Mouse (Mus musculus) cortical plate, adult 2 months (tissue): ENCODE measurements around the gene Smug1.

ENCODE experiments used
- CTCF ChIP-seq: fragments of 200-500 bp; IDR thresholded peaks from 2 replicates; pipeline ENCODE4 v1.5.1; 2011; ENCODE audit warnings: mild to moderate bottlenecking, control low read depth, low read length; ENCODE audit not compliant: insufficient read depth; ENCODE audit errors: extremely low read depth
- POLR2A ChIP-seq: fragments of 200-500 bp; IDR thresholded peaks from 2 replicates; pipeline ENCODE4 v1.6.1; 2011; ENCODE audit warnings: mild to moderate bottlenecking, low read length, control low read depth; ENCODE audit not compliant: insufficient read depth; ENCODE audit errors: extremely low read depth

GRCm38 (mm10) chr15:103122372-103122771 is 44.5 kb downstream of the Smug1 start:
- TF ChIP-seq CTCF (no peak), POLR2A (no peak)
